Mouse (Mus musculus) neutrophil, adult 59 days (primary cell): ENCODE measurements around the gene Kctd3. TPM values are rescaled to one million over a fixed set of nuclear protein-coding genes. Genes with fewer than 3 reads are reported as not detected.

Experiments
- total RNA-seq, 2 experiments: library from RNA; stranded (reverse); gene quantifications; 1 replicate in 1 of 2; 2 replicates in 1 of 2; pipeline ENCODE4 v1.2.4; 2023

Gene Kctd3
- total RNA-seq, result 10 to 100 TPM in 1 of 2 experiments, 1 to 10 TPM in 1; 8.3 to 13.4 TPM

GRCm38 (mm10) chr1:189007239-189007979 lies at the start of gene Kctd3:
Kctd3 (minus strand) TSS chr1:189007841.

